ENCODE assay signal across 8 mouse cellular contexts in genomic region chr13:117235530-117236212, GRCm38 (mm10). TPM values are rescaled to one million over a fixed set of nuclear protein-coding genes. Genes with fewer than 3 reads are reported as not detected.
DNase-seq lines count a peak whose midpoint lies in the region; ATAC-seq and TF ChIP-seq lines count a peak whose summit lies in the region.

No protein-coding gene starts in this region.

- H3K27ac ChIP-seq in heart, embryonic 13.5 days (replicated peaks): no peak overlapping the region; the same call in 1 of the 2 replicates
- H3K27ac ChIP-seq in kidney, postnatal 0 days: no peak overlapping the region
- H3K27ac ChIP-seq in stomach, postnatal 0 days (replicated peaks): no peak overlapping the region

- ATAC-seq in heart, embryonic 13.5 days (ENCODE audit: extremely low read depth, insufficient number of reproducible peaks, low FRiP score, low TSS enrichment): no peak
- peak; percentile 91 for ATAC-seq in kidney, postnatal 0 days (replicated peaks; ENCODE audit: low FRiP score, low read depth)
- ATAC-seq in stomach, postnatal 0 days (ENCODE audit: low FRiP score, low TSS enrichment): peak; percentile 97

- no peaks in the 10 kb centered on the region for H3K27me3 ChIP-seq in heart, embryonic 13.5 days (replicated peaks)
- H3K27me3 ChIP-seq in kidney, postnatal 0 days (ENCODE audit: insufficient read depth, low read length): no peaks in the 10 kb centered on the region
- H3K27me3 ChIP-seq in stomach, postnatal 0 days (ENCODE audit: control insufficient read depth, insufficient read depth, low read length): no peaks in the 10 kb centered on the region

- no peak for TF ChIP-seq CTCF in kidney, postnatal 0 days (IDR thresholded peaks at IDR 0.05; ENCODE audit: low read depth)
- no peak for TF ChIP-seq CTCF in stomach, postnatal 0 days (IDR thresholded peaks at IDR 0.05; ENCODE audit: low read depth)

- whole genome bisulfite sequencing in heart, embryonic 13.5 days: 37% methylated on average over 11 of the region's 11 CpGs
- 30% methylated on average over 11 of the region's 11 CpGs for WGBS in kidney, postnatal 0 days
- 35% methylated on average over 11 of the region's 11 CpGs for WGBS in stomach, postnatal 0 days

- H3K4me2 ChIP-seq in heart, embryonic 13.5 days: peak overlapping the region; percentile 38
- H3K4me2 ChIP-seq in kidney, postnatal 0 days (ENCODE audit: low read length): no peak overlapping the region
- no peak overlapping the region for H3K4me2 ChIP-seq in stomach, postnatal 0 days (replicated peaks; ENCODE audit: low read depth)

- TF ChIP-seq EP300 in stomach, postnatal 0 days (optimal IDR thresholded peaks at IDR 0.05): no peak

- no peak overlapping the region for H3K4me3 ChIP-seq in heart, embryonic 13.5 days
- no peak overlapping the region for H3K4me3 ChIP-seq in kidney, postnatal 0 days (replicated peaks; ENCODE audit: low read depth, low read length)
- H3K4me3 ChIP-seq in stomach, postnatal 0 days (ENCODE audit: low read depth, low read length): no peak overlapping the region

- no peaks in the 10 kb centered on the region for H3K36me3 ChIP-seq in heart, embryonic 13.5 days
- no peaks in the 10 kb centered on the region for H3K36me3 ChIP-seq in kidney, postnatal 0 days (ENCODE audit: insufficient read depth, low read length)
- no peaks in the 10 kb centered on the region for H3K36me3 ChIP-seq in stomach, postnatal 0 days (ENCODE audit: control insufficient read depth, insufficient read depth, low read length)

- H3K9ac ChIP-seq in heart, embryonic 13.5 days: no peak overlapping the region
- no peak overlapping the region for H3K9ac ChIP-seq in kidney, postnatal 0 days (ENCODE audit: low read depth, low read length)
- H3K9ac ChIP-seq in stomach, postnatal 0 days (ENCODE audit: low read length): no peak overlapping the region

- no peak for DNase-seq in heart, postnatal 4 days
- peak; percentile 67 to 70 for DNase-seq in cerebellum, adult 18-20 months
- peak; percentile 63 for DNase-seq in forelimb bud, embryonic 11.5 days (ENCODE audit: low read depth, low spot score)
- peak; percentile 70 for DNase-seq in kidney, postnatal 0 days (ENCODE audit: low spot score)
- DNase-seq in lung, postnatal 36 days: peak; percentile 87
- DNase-seq in stomach, postnatal 0 days (ENCODE audit: low spot score): peak; percentile 83
- DNase-seq in right cerebral cortex, postnatal 36 days (ENCODE audit: low spot score in 2 of 2): no peak

- peaks cover 18% of the 10 kb centered on the region for H3K4me1 ChIP-seq in heart, embryonic 13.5 days
- no peaks in the 10 kb centered on the region for H3K4me1 ChIP-seq in kidney, postnatal 0 days (replicated peaks; ENCODE audit: insufficient read depth, low read length)
- no peaks in the 10 kb centered on the region for H3K4me1 ChIP-seq in stomach, postnatal 0 days (replicated peaks; ENCODE audit: control insufficient read depth, insufficient read depth)

- H3K9me3 ChIP-seq in heart, embryonic 13.5 days: no peaks in the 10 kb centered on the region
- H3K9me3 ChIP-seq in kidney, postnatal 0 days (replicated peaks; ENCODE audit: low read length): no peaks in the 10 kb centered on the region
- no peaks in the 10 kb centered on the region for H3K9me3 ChIP-seq in stomach, postnatal 0 days (ENCODE audit: control insufficient read depth, low read length)

RNA-seq across cellular contexts. Expression of gene Gm17509, which starts 14.8 kb away (rescaled TPM):
- 0.07 and 0.10 TPM in 2 replicates for polyA plus RNA-seq in heart, embryonic 13.5 days (2015; fragmentation: Nextera tagmentation; extraction: Ambion mirVana)
- not detected for total RNA-seq in heart, postnatal 4 days (2021)
- polyA plus RNA-seq in kidney, postnatal 0 days (2015; fragmentation: Nextera tagmentation; extraction: Ambion mirVana): 0.10 and 0.13 TPM in 2 replicates
- polyA plus RNA-seq in stomach, postnatal 0 days (2015; fragmentation: Nextera tagmentation; extraction: Ambion mirVana): 0.11 TPM in 1 of 2 replicates, not detected in the other

RNA-seq across cellular contexts. Expression of gene Emb, which starts 27.3 kb away (rescaled TPM):
- polyA plus RNA-seq in heart, embryonic 13.5 days (2015; fragmentation: Nextera tagmentation; extraction: Ambion mirVana): 8.2 and 9.2 TPM in 2 replicates
- 10 to 100 TPM; 14.3 to 14.7 TPM for total RNA-seq in heart, postnatal 4 days (2021)
- 52.0 and 53.4 TPM in 2 replicates for polyA plus RNA-seq in kidney, postnatal 0 days (2015; fragmentation: Nextera tagmentation; extraction: Ambion mirVana)
- polyA plus RNA-seq in stomach, postnatal 0 days (2015; fragmentation: Nextera tagmentation; extraction: Ambion mirVana): 9.6 and 10.8 TPM in 2 replicates

Comparison
In these comparisons a context has a peak if more than half of its experiments do, and no peak if none do; other contexts are left out.
1. DNase-seq: peak in cerebellum, adult 18-20 months (2 of 2), forelimb bud, embryonic 11.5 days (single experiment), kidney, postnatal 0 days (single experiment), lung, postnatal 36 days (single experiment) and stomach, postnatal 0 days (single experiment); none in heart, postnatal 4 days (single experiment) and right cerebral cortex, postnatal 36 days (0 of 2).